Mouse (Mus musculus) forebrain, embryonic 16.5 days (tissue): Measurements from ENCODE around the gene Fam102b. TPM values are rescaled to one million over a fixed set of nuclear protein-coding genes. Genes with fewer than 3 reads are reported as not detected.
A peak's percentile ranks its signal among the peaks of the same experiment; 100 is the strongest.

Experiments used
- ATAC-seq: fragments of 200-750 bp; cut with Nextera tagmentation; 2 replicates; pipeline ENCODE4 v1.8.0; 2017; ENCODE audit warnings: mild to moderate bottlenecking, moderate library complexity
- H3K27ac ChIP-seq: fragments of 300-500 bp; sonication (generic); 2 replicates; pipeline ENCODE4 v1.5.1; 2014; ENCODE audit warnings: low read length, control low read depth
- H3K27me3 ChIP-seq: fragments of 300-500 bp; sonication (generic); replicated peaks from 2 replicates; pipeline ENCODE4 v1.6.1; 2014; ENCODE audit warnings: low read length; ENCODE audit not compliant: control insufficient read depth, insufficient read depth
- H3K36me3 ChIP-seq: fragments of 300-500 bp; sonication (generic); 2 replicates; pipeline ENCODE4 v1.6.1; 2014; ENCODE audit not compliant: control insufficient read depth, insufficient read depth
- H3K4me1 ChIP-seq: fragments of 300-500 bp; sonication (generic); replicated peaks from 2 replicates; pipeline ENCODE4 v1.6.1; 2014; ENCODE audit warnings: low read length; ENCODE audit not compliant: control insufficient read depth, insufficient read depth
- H3K4me2 ChIP-seq: fragments of 300-500 bp; sonication (generic); 2 replicates; pipeline ENCODE4 v1.6.1; 2014; ENCODE audit warnings: mild to moderate bottlenecking, low read length, control low read depth
- H3K4me3 ChIP-seq: fragments of 300-500 bp; sonication (generic); replicated peaks from 2 replicates; pipeline ENCODE4 v1.5.1; 2014; ENCODE audit warnings: mild to moderate bottlenecking, low read length, control low read depth
- H3K9ac ChIP-seq: fragments of 300-500 bp; sonication (generic); replicated peaks from 2 replicates; pipeline ENCODE4 v1.6.1; 2014; ENCODE audit warnings: low read depth, low read length, control low read depth
- H3K9me3 ChIP-seq: fragments of 300-500 bp; sonication (generic); 2 replicates; pipeline ENCODE4 v1.6.1; 2016; ENCODE audit warnings: low read length; ENCODE audit not compliant: control insufficient read depth
- WGBS: fragments of 180-500 bp; shearing (Covaris S2); extraction: QIAGEN DNeasy Blood & Tissue Kit; methylation state at CpG from one replicate; pipeline ENCODE4 v1.1.7; 2014; 5-methylcytosine and 5-hydroxymethylcytosine counted together
- polyA plus RNA-seq: library from polyadenylated mRNA; unstranded; fragments of >200 nt; fragmentation: Nextera tagmentation; extraction: Ambion mirVana; gene quantifications from 2 replicates; pipeline ENCODE4 v1.2.1, GENCODE M21; 2015

Fam102b gene
- polyA plus RNA-seq, 1 experiment from 2014 or later: 10.4 TPM

DNA sequence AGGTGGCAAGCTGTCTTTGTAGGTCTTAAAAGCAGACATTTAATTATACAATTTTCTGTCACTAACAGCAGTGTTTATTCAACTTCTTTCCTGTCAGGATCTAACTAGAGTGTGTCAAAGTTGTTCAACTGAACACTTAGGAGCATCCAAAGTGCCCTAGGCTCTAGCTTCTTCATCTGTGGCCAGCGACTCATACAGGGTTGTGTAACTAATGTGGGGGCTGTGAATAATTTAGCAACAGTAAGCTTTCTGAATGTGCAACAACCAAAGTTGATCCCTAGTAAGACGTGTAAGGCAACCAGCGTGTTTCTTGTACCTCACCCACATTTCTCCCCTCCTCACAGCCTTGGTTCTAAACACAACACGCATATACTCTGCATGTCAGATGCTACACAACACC is 13.5 kb upstream of the Fam102b start:
- ATAC-seq: no peak
- Histone ChIP-seq H3K27ac (no peak overlapping the region), H3K9me3 (no peaks in the 10 kb centered on the region), H3K4me3 (no peak overlapping the region), H3K27me3 (no peaks in the 10 kb centered on the region), H3K36me3 (no peaks in the 10 kb centered on the region), H3K4me1 (no peaks in the 10 kb centered on the region), H3K9ac (no peak overlapping the region), H3K4me2 (no peak overlapping the region)
- 88% methylated on average over 4 of the region's 4 CpGs for WGBS

DNA sequence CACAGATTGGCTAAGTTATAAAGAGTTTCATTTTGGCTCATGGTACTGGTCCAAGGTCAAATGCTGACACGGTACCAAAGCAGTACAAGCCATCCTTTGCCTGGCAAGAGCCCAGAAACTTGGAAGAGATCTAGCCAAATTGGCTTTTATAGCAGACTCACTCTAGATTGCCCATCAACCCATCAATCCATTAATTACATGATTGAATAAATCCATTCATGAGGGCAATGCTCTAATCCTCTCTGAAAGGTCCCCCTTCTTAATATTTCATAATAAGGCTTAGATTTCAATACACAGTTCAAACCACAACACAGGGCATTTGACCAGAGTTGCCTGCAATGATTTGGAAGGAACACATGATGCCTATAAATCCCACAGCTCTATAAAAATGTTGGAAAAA is 7.0 kb upstream of the Fam102b start:
- Histone ChIP-seq H3K36me3 (no peaks in the 10 kb centered on the region), H3K27ac (no peak overlapping the region), H3K9ac (no peak overlapping the region), H3K27me3 (no peaks in the 10 kb centered on the region), H3K9me3 (no peaks in the 10 kb centered on the region), H3K4me1 (peaks cover 2% of the 10 kb centered on the region; the same call in 1 of the 2 replicates), H3K4me3 (no peak overlapping the region), H3K4me2 (no peak overlapping the region)
- ATAC-seq: 0 out of 2 replicates have a peak, but pooled peaks have one; percentile 58
- WGBS: 12% methylated on average over 1 of the region's 1 CpGs

DNA sequence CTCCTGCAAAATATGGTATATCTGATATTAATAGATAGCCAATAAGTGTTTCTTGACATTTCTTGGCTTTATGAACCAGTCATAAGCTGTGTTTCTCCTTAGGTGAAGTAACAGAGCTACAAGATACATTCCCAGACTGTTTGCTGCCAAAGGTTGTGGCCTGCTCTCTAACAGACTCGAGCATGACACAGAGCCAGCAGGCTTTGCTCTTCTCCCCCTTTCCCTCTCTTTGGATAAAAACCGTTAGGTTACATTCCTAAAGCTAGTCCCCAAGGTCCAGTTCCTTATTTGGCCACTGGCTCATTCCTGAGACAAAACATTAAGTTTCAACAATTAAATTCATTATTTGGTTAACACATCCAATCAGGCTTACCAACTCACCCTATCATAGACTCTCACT is 4.9 kb upstream of the Fam102b start:
- Histone ChIP-seq H3K36me3 (no peaks in the 10 kb centered on the region), H3K27ac (no peak overlapping the region), H3K4me1 (peaks cover 5% of the 10 kb centered on the region; the same call in 1 of the 2 replicates), H3K9me3 (no peaks in the 10 kb centered on the region), H3K27me3 (no peaks in the 10 kb centered on the region), H3K4me3 (no peak overlapping the region), H3K9ac (no peak overlapping the region), H3K4me2 (no peak overlapping the region)
- WGBS: 70% methylated on average over 2 of the region's 2 CpGs
- no peak for ATAC-seq

DNA sequence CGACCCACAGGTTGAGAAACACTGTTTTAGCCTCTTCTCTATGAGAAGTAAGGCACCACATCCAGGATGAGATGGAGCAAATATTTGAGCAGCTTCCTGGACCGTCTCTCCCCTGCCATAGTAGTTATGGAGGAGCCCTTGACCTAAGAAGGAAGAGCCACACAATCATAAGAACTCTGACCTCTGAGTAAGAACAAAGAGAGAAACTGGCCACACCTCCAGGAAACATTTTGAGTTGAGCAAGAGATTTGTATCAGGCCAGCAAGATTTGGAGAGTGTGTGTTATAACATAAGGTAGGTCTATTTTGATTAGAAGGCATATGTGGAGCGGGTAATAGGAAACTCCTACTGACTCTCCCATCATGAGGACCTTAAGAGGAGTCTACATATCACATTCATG is 4.2 kb upstream of the Fam102b start:
- Histone ChIP-seq H3K27ac (no peak overlapping the region), H3K4me2 (no peak overlapping the region), H3K27me3 (no peaks in the 10 kb centered on the region), H3K36me3 (no peaks in the 10 kb centered on the region), H3K9ac (no peak overlapping the region), H3K9me3 (no peaks in the 10 kb centered on the region), H3K4me1 (peaks cover 6% of the 10 kb centered on the region; the same call in 1 of the 2 replicates), H3K4me3 (no peak overlapping the region)
- ATAC-seq: no peak
- WGBS: 92% methylated on average over 3 of the region's 3 CpGs

DNA sequence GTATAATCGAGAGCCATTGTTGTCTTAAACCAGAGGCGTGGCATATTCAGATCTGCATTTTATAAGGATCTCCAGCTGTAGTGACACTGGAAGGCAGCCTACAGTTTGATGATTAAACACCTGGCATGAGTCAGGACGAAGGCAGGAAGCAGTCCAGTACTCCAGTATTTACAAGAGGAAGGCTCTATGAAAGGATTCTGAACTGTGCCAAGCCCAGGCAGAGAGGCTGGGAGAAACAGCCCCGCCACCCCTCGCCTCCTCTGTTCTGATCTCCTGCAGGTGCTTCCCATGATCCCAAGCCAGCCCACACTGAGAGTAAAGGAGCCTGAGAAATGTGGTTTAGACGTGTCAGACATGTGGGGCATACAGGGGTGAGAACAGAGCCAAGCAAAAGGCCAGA is 3.4 kb upstream of the Fam102b start:
- ATAC-seq: no peak
- Histone ChIP-seq H3K9me3 (no peaks in the 10 kb centered on the region), H3K4me1 (peaks cover 13% of the 10 kb centered on the region), H3K9ac (no peak overlapping the region), H3K27me3 (no peaks in the 10 kb centered on the region), H3K27ac (no peak overlapping the region), H3K36me3 (no peaks in the 10 kb centered on the region), H3K4me3 (no peak overlapping the region), H3K4me2 (no peak overlapping the region)
- 34% methylated on average over 6 of the region's 6 CpGs for WGBS

DNA sequence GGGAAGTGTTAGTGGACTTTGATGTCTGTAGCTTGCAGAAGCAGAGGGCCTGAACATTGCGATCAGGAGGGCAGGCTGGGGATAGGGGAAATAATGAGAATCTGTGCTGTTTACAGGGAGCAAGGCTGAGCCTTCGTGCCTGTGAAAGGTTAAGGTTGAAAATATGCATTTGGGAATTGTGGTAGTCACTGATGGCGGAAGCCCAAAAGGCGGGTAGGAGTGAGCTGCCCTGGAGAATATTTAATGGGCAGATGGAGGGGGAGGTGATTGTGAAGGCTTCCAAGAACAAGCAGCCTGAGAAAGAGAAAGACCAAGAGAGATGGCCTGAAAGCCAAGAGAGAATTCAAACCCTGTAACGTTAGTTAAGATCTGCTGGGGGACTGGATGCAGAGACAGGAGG is 2.3 kb upstream of the Fam102b start:
- 57% methylated on average over 5 of the region's 5 CpGs for WGBS
- no peak for ATAC-seq

DNA sequence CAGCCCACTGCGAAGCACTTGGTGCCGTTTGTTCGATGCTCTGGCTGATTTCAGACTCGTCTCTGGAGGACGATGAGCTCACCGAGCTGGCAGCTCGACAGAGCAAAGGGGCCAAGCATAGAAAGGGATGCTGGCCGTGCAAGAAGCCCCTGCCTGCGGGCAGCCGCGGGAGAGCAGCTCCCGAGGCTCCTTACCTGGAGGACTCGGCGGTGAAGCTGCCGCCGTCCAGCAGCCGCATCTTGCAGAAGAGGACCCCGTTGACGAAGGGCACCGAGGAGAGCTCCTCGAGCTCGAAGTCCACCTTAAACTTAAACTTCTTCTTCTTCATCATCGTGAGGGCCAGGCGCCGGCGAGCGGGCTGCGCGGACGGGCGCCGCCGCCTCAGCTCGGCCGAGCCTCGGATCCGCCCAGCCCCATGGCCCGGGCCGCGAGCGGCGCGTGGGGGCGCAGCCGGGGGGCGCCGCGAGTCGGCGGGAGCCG is 376 bp downstream of the Fam102b start:
- no peaks in the 10 kb centered on the region for H3K9me3 ChIP-seq
- peak overlapping the region; percentile 78 for H3K4me3 ChIP-seq
- H3K27ac ChIP-seq: peak overlapping the region; percentile 76
- peaks cover 26% of the 10 kb centered on the region for H3K4me1 ChIP-seq
- peak; percentile 83 for ATAC-seq
- peak overlapping the region; percentile 66 for H3K4me2 ChIP-seq
- under 1% methylated on average over 48 of the region's 51 CpGs for WGBS
- H3K36me3 ChIP-seq: no peaks in the 10 kb centered on the region
- no peaks in the 10 kb centered on the region for H3K27me3 ChIP-seq
- peak overlapping the region; percentile 76 for H3K9ac ChIP-seq

More for the DNA sequence above, 2.3 kb upstream of the Fam102b start:
- H3K27ac ChIP-seq: no peak overlapping the region
- H3K4me2 ChIP-seq: no peak overlapping the region
- H3K36me3 ChIP-seq: no peaks in the 10 kb centered on the region
- no peak overlapping the region for H3K9ac ChIP-seq
- peaks cover 15% of the 10 kb centered on the region for H3K4me1 ChIP-seq
- no peaks in the 10 kb centered on the region for H3K27me3 ChIP-seq
- no peak overlapping the region for H3K4me3 ChIP-seq
- H3K9me3 ChIP-seq: no peaks in the 10 kb centered on the region

DNA sequence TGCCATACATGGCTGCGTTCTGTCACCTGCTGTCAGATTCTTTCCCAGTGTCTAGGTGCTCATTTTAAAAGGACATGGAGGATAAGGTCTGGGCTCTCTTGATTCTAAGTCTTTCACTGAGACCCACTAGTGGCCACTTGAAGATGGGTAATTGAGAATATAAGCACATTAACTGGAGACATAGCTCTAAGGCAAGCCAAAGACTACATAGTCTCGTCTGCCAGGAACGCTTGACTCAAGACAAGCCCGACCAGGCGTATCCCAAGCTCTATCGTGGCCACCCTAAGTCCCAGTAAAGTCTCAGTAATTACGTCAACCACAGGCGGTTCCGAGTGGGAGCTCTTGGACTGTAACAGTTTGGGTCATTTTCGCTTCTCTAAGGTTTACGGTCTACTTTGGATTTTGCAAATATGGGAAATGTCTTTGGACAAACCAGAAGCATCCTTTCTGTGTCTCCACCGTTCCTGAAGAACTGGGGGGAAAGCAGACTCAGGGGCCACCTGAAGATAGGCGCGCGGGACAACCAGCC is 881 bp downstream of the Fam102b start:
- Histone ChIP-seq H3K9ac (peak overlapping the region; percentile 76), H3K4me2 (peak overlapping the region; percentile 66), H3K36me3 (no peaks in the 10 kb centered on the region), H3K9me3 (no peaks in the 10 kb centered on the region), H3K4me3 (peak overlapping the region; percentile 78), H3K27ac (no peak overlapping the region), H3K27me3 (no peaks in the 10 kb centered on the region), H3K4me1 (peaks cover 26% of the 10 kb centered on the region)
- 7% methylated on average over 15 of the region's 15 CpGs for WGBS
- no peak for ATAC-seq

DNA sequence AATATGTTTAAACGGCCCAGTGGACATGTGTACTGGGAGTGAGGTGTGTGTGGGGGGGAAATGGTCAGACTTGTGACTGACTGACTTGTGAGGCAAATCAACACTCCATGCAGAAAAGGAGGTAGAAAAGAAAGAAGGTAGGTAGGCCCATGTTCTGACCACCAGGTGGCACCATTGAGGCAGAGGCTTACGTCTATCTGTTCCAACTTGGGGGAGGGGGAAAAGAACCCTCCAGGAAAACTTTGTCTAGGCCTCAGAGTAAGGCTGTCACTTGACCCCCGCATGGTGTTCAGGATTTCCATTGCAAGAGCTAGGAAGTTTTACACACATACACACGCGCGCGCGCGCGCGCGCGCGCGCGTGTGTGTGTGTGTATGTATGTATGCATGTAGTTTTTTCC is 1.8 kb downstream of the Fam102b start:
- Histone ChIP-seq H3K9ac (no peak overlapping the region), H3K27ac (no peak overlapping the region), H3K4me2 (peak overlapping the region; percentile 66), H3K4me3 (peak overlapping the region; percentile 29), H3K9me3 (no peaks in the 10 kb centered on the region), H3K36me3 (no peaks in the 10 kb centered on the region), H3K4me1 (peaks cover 24% of the 10 kb centered on the region), H3K27me3 (no peaks in the 10 kb centered on the region)
- ATAC-seq: 0 out of 2 replicates have a peak, but pooled peaks have one; percentile 16
- 17% methylated on average over 16 of the region's 16 CpGs for WGBS

DNA sequence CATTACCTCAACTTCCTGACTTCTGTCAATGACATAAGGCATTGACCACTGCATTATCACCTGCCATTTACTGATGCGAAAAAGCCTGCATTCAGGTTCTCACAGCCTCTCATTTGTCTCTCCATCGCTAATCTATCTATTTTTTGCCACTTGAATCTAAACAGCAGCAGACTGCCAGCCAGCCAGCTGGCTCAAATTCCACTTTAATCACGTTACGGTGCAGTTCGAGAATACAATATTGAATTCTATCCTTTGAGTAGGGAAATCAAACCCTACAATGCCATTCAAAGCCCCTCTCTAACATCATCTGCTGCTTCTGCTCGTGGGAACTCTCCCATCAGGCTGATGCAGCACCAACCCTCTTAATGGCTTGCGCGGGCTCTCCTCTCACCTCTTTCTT is 4.3 kb downstream of the Fam102b start:
- Histone ChIP-seq H3K27ac (no peak overlapping the region), H3K4me2 (0 out of 2 replicates have a peak overlapping the region, but pooled peaks have one; percentile 7), H3K4me3 (no peak overlapping the region), H3K9me3 (no peaks in the 10 kb centered on the region), H3K9ac (no peak overlapping the region), H3K27me3 (no peaks in the 10 kb centered on the region), H3K36me3 (no peaks in the 10 kb centered on the region), H3K4me1 (peaks cover 24% of the 10 kb centered on the region)
- no peak for ATAC-seq
- 25% methylated on average over 8 of the region's 8 CpGs for WGBS
